Mouse (Mus musculus) inflammation-experienced regulatory T-cells, adult 6 months (primary cell): Measurements from ENCODE around the gene Mipol1. TPM values are rescaled to one million over a fixed set of nuclear protein-coding genes. Genes with fewer than 3 reads are reported as not detected.

Source experiments
- ATAC-seq: one replicate; pipeline ENCODE4 v1.8.0; 2017
- polyA plus RNA-seq, 3 experiments: library from polyadenylated mRNA; unstranded; fragments of 100-300 nt; shearing (Covaris generic); gene quantifications; one replicate each; pipeline ENCODE4 v1.2.1; 2017

The Mipol1 gene
- polyA plus RNA-seq, 3 experiments from 2014 or later, result 6.7 to 17.1 (median 13.9) TPM

DNA sequence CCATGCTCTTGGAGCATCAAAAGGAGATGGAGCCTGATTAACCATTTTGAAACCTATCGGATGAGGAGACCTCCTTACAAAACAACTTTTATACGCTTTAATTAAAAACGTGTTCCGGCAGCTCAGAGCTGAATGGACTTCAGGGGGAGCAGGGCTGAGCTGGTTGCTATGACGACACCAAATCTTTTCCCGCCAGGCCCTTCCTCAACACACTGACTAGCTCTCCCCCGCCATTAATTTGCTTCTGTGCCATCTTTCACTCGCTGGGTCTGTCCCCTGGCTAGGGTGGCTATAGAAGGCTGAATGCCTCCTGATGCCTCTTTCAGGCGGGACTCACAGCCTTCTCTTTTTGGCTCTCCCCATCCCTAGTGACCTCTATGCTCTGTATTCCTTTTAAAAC, 300.2 kb downstream of the Mipol1 start:
- no peak for ATAC-seq

DNA sequence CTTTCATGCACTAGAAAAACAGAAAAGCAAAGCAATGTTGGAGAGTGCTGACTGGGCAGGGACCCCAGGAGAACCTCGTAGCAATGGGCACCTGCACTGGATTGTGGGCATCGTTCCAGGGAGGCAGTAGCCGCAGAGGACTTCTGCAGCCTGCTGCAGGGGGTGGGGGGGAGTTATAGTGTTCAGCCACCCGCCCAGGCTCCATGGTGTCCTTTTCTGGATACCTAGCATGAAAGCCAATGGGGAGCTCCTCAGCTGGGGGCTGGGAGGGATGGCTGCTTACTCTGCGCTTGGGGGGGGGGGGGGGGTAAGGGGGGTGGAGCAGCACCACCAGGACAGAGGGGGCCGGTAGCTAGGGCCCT, 304.3 kb downstream of the Mipol1 start:
- ATAC-seq, result no peak

- no peak for ATAC-seq
These were observed 304.8 kb downstream of the Mipol1 start for GRCm38 (mm10) chr12:57534879-57535611.

GRCm38 (mm10) chr12:57536056-57536908, 306.1 kb downstream of the Mipol1 start:
- no peak for ATAC-seq

DNA sequence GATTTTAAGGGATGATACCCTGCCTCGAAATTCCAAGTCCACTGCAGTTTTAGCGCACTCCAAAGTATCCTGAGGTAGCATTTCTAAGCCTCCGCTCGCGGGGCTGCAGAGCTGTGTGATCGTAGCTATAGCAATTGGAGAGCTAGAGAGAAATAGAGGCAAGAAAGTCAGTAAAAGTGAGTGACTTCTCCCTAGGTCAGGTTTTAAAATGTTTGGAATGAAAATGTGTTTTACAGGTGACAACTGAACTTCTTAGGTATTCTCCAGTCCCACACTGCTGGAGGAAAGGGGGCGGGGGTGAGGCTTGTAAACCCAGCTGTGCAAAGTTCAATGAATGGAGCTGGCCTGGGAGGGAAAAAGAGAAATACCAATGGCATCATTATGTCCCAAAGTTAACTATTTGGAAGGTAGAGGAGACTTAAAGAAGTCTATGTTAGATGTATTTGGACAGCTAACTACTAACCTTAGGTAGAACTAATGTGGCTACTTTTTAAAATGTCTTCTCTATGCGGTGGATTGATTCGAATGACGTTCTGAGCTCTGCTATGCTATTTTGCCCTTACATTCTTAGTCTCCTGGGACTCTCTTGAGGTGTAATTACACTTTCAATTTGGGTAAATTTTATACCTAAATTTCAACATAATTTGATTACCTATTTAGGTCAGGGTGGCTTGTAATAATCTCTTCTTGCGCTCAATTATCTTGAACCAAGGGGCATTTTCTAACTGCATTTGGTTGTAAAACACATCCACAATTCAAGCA, 306.9 kb downstream of the Mipol1 start:
- ATAC-seq, result no peak

- ATAC-seq, result no peak
These were observed 307.8 kb downstream of the Mipol1 start for GRCm38 (mm10) chr12:57537791-57538587.

GRCm38 (mm10) chr12:57538588-57539550, 308.6 kb downstream of the Mipol1 start:
- ATAC-seq, result no peak

DNA sequence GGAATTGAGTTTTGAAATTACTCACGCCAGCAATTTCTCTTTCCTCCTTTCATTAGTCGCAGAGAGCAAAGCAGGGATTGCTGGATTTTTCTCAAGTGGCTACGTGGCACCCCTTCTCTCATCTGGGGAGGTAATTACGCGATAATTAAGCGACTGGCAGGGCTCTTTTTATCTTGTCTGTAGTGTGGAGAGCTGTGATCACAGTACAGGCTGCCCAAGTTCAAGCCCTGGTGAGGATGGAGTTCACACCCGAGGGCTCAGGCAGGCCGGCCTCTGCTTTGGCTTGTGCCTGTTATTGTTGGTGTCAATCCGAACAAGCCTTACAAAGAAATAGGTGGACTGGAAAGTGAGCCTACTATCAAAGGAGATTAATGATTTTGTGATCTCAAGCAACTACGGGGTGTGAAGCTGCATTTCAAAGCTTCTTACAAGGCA, 309.3 kb downstream of the Mipol1 start:
- no peak for ATAC-seq

DNA sequence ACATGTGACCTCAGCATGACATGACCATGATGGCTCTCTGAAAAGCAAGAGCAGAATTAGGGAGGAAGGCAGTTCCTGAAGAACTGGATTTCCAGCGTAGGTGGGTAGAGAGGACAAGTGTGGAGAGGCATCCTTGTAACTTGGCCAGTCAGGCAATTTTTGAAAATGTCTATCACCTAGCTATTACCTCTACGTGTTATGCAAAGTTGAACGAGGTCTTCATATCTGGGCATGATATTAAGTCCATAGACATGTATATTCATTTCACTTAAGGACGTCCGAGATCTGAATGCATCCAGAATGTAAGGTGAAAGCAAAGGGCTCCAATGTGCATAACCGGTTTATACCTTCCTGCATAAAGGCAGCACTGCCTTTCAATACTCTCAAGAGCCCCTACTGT, 310.9 kb downstream of the Mipol1 start:
- ATAC-seq, result no peak

- ATAC-seq, result no peak
These were observed 311.9 kb downstream of the Mipol1 start for GRCm38 (mm10) chr12:57541931-57542745.

- no peak for ATAC-seq
These were observed 312.8 kb downstream of the Mipol1 start for GRCm38 (mm10) chr12:57542746-57543626.

GRCm38 (mm10) chr12:57543627-57543991, 313.4 kb downstream of the Mipol1 start:
- no peak for ATAC-seq

GRCm38 (mm10) chr12:57544641-57545370, 314.6 kb downstream of the Mipol1 start:
- no peak for ATAC-seq

- no peak for ATAC-seq
These were observed 315.4 kb downstream of the Mipol1 start for GRCm38 (mm10) chr12:57545371-57546241.
